Mouse (Mus musculus): ENCODE data around the gene Cacng4. TPM values are rescaled to one million over a fixed set of nuclear protein-coding genes. Genes with fewer than 3 reads are reported as not detected.
A peak's percentile ranks its signal among the peaks of the same experiment; 100 is the strongest.

Gene Cacng4
- total RNA-seq (2014; rRNA removed), result 79.8 and 88.4 TPM in 2 replicates
- polyA plus RNA-seq (2015; fragmentation: Nextera tagmentation; extraction: Ambion mirVana), result 43.8 and 46.4 TPM in 2 replicates

DNA sequence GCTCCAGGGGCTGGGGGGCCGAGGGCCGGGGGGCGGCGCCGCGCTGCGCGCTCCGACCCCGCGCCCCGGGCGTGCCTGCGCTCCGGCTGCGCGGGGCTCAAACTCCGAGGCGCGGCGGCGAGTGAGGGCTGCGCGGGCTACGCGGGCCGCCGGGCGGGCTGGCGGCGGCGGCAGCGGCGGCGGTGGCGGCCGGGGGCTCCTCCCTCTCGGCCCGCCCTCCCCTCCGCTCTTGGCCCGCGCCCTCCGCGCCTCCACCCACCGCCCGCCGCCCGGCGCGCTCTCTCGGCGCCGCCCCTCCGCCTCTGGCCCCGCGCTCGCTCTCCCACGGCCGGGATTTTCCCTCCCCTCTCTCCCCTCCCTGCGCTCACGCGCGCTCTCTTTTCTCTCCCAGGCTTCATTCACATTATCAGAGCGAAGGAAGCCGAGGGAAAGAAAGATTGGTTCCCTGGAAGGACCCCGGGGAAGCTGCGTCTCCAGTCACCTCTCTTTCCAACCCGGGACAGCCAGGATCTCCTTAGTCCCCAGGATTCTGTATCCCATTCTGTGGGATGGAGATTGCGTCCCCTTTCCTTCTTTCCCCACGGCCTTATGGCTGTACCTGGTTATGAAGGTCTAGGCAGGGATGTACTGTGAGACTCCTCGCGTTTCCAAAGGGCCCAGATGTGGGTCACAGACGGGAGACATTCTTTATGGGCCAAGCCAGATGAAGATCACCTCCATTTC, at the start of gene Cacng4:
TSS of gene Cacng4 (minus strand) at position 11 of the 723 bp plus-strand sequence.
- peak; percentile 63 for ATAC-seq
- Histone ChIP-seq H3K4me1 (ENCODE audit: insufficient read depth, low read length) (peaks cover 34% of the 10 kb centered on the region), H3K27me3 (ENCODE audit: insufficient read depth, low read length) (no peaks in the 10 kb centered on the region)

DNA sequence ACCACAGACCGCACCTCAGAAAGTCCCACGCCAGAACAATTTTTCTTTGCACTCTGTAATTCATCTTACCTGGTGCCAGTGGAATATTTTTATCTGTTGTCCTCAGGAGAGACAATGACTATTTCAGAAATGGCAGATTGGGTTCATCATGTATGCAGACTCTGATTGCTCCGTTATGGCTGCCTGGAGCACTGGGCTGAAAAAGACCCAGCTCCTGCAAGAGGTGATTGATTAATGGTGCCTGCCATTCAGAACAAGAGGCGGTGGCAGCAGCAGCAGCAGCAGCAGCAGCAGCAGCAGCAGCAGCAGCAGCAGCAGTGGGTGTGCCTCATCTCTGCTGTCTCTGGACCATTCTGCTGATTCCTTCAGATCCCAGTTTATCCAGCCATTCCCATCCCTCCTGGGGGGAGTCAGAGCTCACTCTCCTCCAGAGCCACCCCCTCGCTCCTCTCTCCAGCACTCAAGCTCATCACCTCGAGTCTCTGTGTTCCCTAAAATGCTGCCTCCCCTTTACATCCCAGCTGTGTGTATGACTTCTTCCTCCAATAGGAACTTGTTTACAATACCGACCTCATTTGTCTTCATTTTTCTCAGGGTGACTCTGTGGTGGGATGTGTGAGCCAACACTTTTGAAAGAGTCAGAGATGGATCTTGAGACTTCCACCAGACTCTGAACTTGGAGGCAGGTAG, 39.1 kb upstream of the Cacng4 start:
- DNase-seq (ENCODE audit: low spot score), result no peak
- no peak for TF ChIP-seq CTCF (IDR thresholded peaks at IDR 0.05; ENCODE audit: low read depth)
- 51% methylated on average over 7 of the region's 7 CpGs for WGBS
- H3K36me3 ChIP-seq (ENCODE audit: insufficient read depth, low read length), result no peaks in the 10 kb centered on the region
- H3K4me1 ChIP-seq (ENCODE audit: insufficient read depth, low read length), result no peaks in the 10 kb centered on the region
- no peaks in the 10 kb centered on the region for H3K9me3 ChIP-seq (ENCODE audit: low read length)
- no peak overlapping the region for H3K27ac ChIP-seq
- no peak overlapping the region for H3K9ac ChIP-seq (replicated peaks; ENCODE audit: low read length)
- no peak overlapping the region for H3K4me3 ChIP-seq (ENCODE audit: low read length)
- no peak overlapping the region for H3K4me2 ChIP-seq (ENCODE audit: low read depth, low read length)
- H3K27me3 ChIP-seq (ENCODE audit: insufficient read depth, low read length), result no peaks in the 10 kb centered on the region
- no peak for ATAC-seq

More for the DNA sequence above, at the start of gene Cacng4:
- 1% methylated on average over 54 of the region's 73 CpGs for WGBS
- Histone ChIP-seq H3K9me3 (ENCODE audit: low read length) (no peaks in the 10 kb centered on the region), H3K4me2 (ENCODE audit: low read depth, low read length) (peak within 1 kb of the TSS; percentile 60), H3K36me3 (ENCODE audit: insufficient read depth, low read length) (no peaks in the 10 kb centered on the region; the same call in 1 of the 2 replicates), H3K27ac (peak within 1 kb of the TSS; percentile 93), H3K9ac (replicated peaks; ENCODE audit: low read length) (peak within 1 kb of the TSS; percentile 83), H3K4me3 (ENCODE audit: low read length) (peak within 1 kb of the TSS; percentile 77)
- no peak for TF ChIP-seq CTCF (IDR thresholded peaks at IDR 0.05; ENCODE audit: low read depth)
- peak; percentile 83 for DNase-seq (ENCODE audit: low spot score)

DNA sequence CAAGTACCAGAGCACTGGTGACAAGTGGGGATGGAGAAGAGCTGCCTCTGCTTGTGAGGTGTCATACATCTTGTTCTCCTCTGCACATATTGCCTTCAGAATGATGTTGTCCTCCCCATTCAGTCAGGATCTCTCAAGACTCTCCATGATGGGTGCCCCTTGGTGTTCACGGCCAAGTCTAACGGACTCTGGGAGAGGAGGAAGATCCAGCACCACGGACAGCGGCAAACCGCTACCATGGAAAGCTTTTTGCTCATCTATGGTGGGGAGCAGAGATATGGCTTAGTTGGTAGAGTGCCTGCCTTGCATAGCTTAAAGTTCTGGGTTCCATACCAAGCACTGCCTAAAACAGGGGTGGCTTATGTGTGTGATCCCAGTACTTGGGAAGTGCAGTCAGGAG, 22.8 kb upstream of the Cacng4 start:
- DNase-seq (ENCODE audit: low spot score) (no peak), ATAC-seq (no peak)
- Histone ChIP-seq H3K4me3 (ENCODE audit: low read length) (no peak overlapping the region), H3K9ac (replicated peaks; ENCODE audit: low read length) (no peak overlapping the region), H3K27ac (no peak overlapping the region), H3K4me2 (ENCODE audit: low read depth, low read length) (no peak overlapping the region), H3K4me1 (ENCODE audit: insufficient read depth, low read length) (peaks cover 6% of the 10 kb centered on the region; the same call in 1 of the 2 replicates), H3K36me3 (ENCODE audit: insufficient read depth, low read length) (no peaks in the 10 kb centered on the region), H3K27me3 (ENCODE audit: insufficient read depth, low read length) (no peaks in the 10 kb centered on the region), H3K9me3 (ENCODE audit: low read length) (no peaks in the 10 kb centered on the region)
- no peak for TF ChIP-seq CTCF (IDR thresholded peaks at IDR 0.05; ENCODE audit: low read depth)
- 48% methylated on average over 5 of the region's 5 CpGs for WGBS

DNA sequence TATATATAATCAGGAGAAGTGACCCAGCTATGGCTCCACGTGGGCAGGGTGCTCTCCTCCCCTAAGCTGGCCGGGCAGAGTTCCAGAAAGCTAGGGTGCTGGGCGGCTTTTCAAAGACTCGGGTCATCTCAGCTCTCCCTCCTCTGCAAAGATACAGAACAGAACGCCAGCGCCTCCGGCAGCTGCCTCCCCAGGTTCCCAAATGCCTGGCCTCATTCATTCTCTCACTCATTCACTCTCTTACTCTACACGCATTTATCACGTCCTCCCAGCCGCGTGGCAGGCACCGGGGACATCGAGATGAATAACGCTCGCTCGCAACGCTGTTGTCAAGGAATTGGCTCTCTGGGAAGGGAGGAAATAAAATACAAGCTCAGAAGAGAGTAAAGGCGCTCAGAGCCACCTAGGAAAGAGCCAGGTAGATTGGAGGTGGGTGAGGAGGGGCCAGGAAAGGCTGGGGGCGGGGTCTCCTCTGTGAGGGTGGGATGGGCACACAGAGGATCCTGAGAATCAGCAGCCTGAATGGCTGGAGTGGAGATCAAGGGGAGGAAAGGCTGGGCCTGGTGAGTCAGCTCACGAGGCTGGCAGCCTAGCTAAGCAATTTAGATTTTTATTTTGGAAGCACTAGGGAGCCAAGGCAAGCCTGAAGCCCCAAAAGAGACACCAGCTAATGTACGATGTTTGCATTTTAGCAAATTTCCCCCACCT, 18.7 kb upstream of the Cacng4 start:
- Histone ChIP-seq H3K4me2 (ENCODE audit: low read depth, low read length) (peak overlapping the region; percentile 40), H3K36me3 (ENCODE audit: insufficient read depth, low read length) (no peaks in the 10 kb centered on the region), H3K4me1 (ENCODE audit: insufficient read depth, low read length) (peaks cover 6% of the 10 kb centered on the region; the same call in 1 of the 2 replicates), H3K4me3 (ENCODE audit: low read length) (0 out of 2 replicates have a peak overlapping the region, but pooled peaks have one; percentile 9), H3K27ac (peak overlapping the region; percentile 64; the same call in 1 of the 2 replicates), H3K27me3 (ENCODE audit: insufficient read depth, low read length) (no peaks in the 10 kb centered on the region), H3K9me3 (ENCODE audit: low read length) (no peaks in the 10 kb centered on the region), H3K9ac (replicated peaks; ENCODE audit: low read length) (peak overlapping the region; percentile 30)
- ATAC-seq, result peak; percentile 58
- peak; percentile 70 for DNase-seq (ENCODE audit: low spot score)
- WGBS, result 13% methylated on average over 21 of the region's 21 CpGs
- TF ChIP-seq CTCF (IDR thresholded peaks at IDR 0.05; ENCODE audit: low read depth), result no peak

DNA sequence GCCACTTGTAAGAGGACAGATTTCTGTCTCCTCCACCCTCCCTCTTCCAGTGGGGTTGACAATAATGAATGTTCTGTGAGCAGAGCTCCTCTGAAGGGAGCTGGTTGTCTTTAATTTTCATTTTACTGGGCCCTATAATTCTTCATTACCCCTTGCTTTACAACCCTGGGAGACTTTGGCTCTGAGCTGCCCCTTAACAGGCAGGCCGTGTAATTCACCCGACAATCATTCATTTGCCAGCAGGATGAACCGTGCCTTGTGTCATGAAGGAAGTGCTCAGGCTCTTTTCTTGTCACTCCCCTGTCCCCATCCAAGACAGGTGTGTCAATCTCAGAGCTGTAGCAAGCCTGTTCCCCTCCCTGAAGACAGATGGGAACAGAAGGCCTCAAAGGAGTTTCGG, 18.1 kb upstream of the Cacng4 start:
- no peak for ATAC-seq
- no peak overlapping the region for H3K9ac ChIP-seq (replicated peaks; ENCODE audit: low read length)

DNA sequence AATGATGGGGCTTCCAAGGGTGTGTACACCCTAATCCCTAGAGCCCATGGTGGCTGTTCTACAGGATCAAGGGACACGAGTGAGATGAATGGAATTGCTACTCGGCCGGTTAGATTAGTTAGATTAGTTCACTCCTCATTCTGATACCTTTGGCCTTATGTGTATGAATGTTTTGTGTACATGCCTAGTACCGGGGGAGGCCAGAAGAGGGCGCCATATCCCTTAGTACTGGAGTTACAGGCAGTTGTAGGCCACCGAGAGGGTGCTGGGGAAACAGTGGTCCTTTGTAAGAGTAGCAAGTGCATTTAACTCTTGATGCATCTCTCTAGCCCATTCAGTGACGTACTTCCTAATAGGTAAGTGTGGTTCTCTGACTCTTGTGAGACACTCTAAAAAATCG, 14.2 kb upstream of the Cacng4 start:
- ATAC-seq (no peak), DNase-seq (ENCODE audit: low spot score) (no peak)
- Histone ChIP-seq H3K9me3 (ENCODE audit: low read length) (no peaks in the 10 kb centered on the region), H3K27ac (no peak overlapping the region), H3K4me3 (ENCODE audit: low read length) (no peak overlapping the region), H3K4me1 (ENCODE audit: insufficient read depth, low read length) (peaks cover 5% of the 10 kb centered on the region; the same call in 1 of the 2 replicates), H3K36me3 (ENCODE audit: insufficient read depth, low read length) (no peaks in the 10 kb centered on the region), H3K4me2 (ENCODE audit: low read depth, low read length) (no peak overlapping the region), H3K9ac (replicated peaks; ENCODE audit: low read length) (no peak overlapping the region), H3K27me3 (ENCODE audit: insufficient read depth, low read length) (no peaks in the 10 kb centered on the region)
- TF ChIP-seq CTCF (IDR thresholded peaks at IDR 0.05; ENCODE audit: low read depth), result peak; percentile 52
- WGBS, result 70% methylated on average over 8 of the region's 8 CpGs

More for the DNA sequence above, 18.1 kb upstream of the Cacng4 start:
- H3K9me3 ChIP-seq (ENCODE audit: low read length), result no peaks in the 10 kb centered on the region
- H3K4me3 ChIP-seq (ENCODE audit: low read length), result no peak overlapping the region
- no peak for TF ChIP-seq CTCF (IDR thresholded peaks at IDR 0.05; ENCODE audit: low read depth)
- no peak for DNase-seq (ENCODE audit: low spot score)
- H3K4me1 ChIP-seq (ENCODE audit: insufficient read depth, low read length), result peaks cover 6% of the 10 kb centered on the region; the same call in 1 of the 2 replicates
- WGBS, result 29% methylated on average over 4 of the region's 4 CpGs
- peak overlapping the region; percentile 40; the same call in 1 of the 2 replicates for H3K4me2 ChIP-seq (ENCODE audit: low read depth, low read length)
- no peaks in the 10 kb centered on the region for H3K27me3 ChIP-seq (ENCODE audit: insufficient read depth, low read length)
- H3K36me3 ChIP-seq (ENCODE audit: insufficient read depth, low read length), result no peaks in the 10 kb centered on the region
- no peak overlapping the region for H3K27ac ChIP-seq
